Mouse (Mus musculus) mouse trophoblast stem cell (cell line): ENCODE results near the gene Zfp292.

Source experiments
- in situ Hi-C, 2 experiments: fragments of 300-500 bp; cut with MseI, MboI; formaldehyde crosslinking; loops; 2 replicates in 1 of 2; 3 replicates in 1 of 2; pipeline ENCODE4 v1.15.1; 2025

Zfp292 gene

DNA sequence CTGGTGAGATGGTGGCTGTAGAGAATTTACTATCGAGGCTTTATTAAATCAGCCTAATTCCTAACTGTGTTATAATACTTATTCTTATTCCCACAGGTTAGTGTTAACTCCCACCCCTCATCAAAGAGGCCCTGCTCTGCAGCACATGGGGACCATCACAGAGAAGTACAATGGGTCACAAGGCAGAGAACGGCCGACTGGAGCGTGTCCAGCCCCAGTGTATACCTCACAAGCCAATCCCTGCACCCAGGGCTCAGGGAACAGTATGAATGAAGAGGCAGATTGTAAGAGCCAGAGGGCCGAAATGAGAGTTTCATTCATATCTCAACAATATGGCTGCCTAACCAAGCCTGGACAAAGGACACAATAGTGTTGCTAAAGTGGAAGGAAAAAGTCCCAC is 86.5 kb downstream of the Zfp292 start:
- in situ Hi-C loops: no loop called here

DNA sequence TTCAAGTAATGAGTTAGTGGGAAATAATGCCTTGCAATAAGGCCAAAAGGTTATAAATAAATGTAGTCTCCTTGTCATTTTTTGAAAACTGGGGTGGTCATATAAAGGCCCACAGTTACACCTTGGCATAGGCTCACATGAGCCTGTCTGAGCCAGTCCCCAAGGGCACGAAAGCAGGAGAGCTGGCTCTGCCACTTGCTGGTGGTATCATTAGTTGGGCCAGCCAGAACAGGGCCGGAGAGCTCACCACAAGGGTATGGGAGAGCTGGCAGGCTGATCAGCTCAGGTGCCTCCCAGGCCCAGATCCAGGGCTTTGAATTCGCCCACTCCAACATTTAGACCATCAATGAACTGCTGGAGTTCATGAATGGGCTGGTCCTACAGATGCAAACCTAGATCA is 96.3 kb downstream of the Zfp292 start:
- in situ Hi-C loops: no loop called here

DNA sequence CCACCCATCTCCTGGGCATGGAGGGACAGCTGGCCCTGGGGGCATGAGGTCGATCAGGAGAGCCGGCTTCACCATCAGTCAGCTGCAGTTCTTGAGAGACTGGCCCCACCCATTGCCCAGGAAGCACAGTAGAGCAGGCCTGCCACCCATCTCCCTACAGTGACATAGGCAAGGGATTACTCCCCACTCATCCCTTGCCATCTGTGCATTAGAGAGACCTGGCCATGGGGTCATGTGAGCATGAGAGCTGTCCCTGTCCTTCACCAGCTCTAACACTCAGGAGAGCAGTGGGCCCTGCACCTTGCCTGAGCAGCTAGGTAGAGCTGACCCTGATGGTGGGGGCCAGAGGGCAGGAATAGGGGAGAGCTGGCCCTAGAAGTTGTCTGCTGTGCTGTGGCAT is 97.1 kb downstream of the Zfp292 start:
- in situ Hi-C loops: no loop called here

DNA sequence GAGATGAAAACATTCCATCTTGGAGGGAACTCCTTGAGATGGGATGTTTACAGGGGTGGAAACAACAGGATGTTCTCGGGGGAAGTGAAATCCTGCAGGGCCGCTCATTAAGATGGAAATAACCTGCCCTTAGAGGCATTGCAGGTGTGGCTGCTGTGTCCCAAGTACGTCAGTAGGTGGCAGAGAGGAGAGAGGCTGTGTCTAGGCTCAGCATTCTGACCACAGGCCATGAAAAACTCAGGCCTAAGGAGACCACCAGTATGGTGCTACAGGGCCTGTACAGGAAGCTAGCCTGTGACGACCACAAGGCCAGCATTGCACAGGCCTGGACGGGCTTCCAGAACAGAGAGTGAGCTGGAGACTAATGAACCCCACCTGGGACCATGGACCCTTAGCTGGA is 97.9 kb downstream of the Zfp292 start:
- in situ Hi-C loops: no loop called here

DNA sequence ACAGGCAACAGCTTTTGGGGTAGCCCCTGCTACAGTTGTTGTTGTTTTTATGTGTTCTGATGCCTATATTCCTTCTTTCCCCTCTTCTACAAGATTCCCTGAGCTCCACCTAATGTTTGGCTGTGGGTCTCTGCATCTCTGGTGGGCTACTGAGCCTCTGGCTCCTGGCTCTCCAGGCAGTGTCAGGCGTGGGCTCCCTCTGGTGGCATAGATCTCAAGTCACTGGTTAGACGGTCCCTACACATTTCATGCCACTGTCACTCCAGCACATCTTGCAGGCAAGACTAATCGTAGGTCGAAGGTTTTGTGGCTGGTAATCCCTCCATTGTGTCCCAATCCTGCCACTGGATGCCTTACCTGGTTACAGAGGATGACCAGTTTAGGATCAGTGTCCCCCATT is 100.0 kb downstream of the Zfp292 start:
- in situ Hi-C loops: no loop called here

DNA sequence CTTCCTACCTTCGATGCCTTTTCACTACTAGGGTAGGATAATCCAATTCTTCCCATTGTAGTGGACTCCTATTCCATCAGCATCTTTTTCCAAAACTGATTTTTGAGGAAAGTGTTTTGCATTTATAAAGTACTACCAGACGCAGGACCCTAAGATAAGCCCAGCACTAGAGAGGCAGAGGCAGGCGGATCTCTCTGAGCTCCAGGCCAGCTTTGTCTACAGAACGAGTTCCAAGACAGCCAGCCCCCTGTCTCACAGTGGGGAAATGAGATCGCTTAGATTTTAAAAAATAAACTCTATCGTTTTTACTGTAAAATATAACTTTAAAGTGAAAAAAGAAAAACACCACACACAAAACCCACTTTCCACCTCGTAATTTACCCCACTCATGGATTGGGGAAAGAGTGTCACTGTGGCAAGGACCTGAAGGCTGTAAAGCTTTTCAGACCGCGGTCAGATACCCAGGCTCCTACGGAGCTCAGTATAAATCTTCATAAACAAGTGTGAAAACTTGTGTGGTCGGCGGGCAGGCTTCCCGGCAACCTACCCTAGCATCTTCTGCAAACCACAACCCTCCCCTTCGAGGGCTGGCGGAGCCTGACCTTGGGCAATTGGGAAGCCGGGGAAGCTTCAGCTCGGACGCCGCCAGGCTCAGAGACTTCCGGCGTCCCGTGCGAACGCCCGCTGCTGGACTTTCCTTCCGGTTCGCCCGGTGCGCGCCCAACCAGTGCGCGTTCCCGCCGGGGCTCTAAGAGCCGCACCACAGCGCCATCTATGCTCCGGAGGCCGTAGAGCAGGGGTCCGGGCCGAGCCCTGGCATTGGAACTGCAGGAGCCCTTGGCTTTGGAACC is 104.9 kb downstream of the Zfp292 start, which contains the start of gene Smim8:
TSS of gene Smim8 (minus strand) at position 747 of the 851 bp plus-strand sequence.
- in situ Hi-C loops: no loop called here

DNA sequence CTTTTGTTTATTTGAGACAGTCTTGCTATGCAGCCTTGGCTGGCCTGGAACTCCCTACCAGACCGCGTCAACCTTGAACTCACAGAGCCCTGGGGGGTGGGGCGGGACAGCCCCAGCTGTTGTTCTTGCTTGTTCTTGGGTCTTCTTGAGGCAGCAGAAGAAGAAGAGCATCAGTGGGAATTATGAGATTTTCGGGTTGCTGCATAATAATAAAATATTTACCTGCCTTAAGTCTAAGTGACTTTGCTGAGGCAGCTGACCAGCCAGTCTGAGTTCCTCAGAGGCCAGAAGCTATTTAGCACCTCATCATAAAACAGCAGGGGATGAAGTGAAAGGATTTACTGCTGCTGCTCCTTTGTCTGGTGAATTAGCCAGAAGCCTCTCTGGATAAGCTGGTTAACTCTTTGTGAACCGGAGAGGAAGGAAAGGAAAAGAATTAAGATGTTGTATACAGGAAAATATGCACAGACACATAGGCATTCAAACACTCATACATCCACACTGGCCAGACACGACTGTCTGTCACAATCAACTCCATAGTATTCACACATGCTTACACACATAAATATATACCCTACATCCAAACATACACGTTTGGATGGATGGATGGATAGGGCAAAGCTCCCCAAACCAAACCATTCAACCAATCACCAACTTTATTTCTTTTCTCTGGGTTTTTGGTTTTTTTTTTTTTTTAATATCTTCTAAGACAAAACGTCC is 110.9 kb downstream of the Zfp292 start:
- in situ Hi-C loops: no loop called here

DNA sequence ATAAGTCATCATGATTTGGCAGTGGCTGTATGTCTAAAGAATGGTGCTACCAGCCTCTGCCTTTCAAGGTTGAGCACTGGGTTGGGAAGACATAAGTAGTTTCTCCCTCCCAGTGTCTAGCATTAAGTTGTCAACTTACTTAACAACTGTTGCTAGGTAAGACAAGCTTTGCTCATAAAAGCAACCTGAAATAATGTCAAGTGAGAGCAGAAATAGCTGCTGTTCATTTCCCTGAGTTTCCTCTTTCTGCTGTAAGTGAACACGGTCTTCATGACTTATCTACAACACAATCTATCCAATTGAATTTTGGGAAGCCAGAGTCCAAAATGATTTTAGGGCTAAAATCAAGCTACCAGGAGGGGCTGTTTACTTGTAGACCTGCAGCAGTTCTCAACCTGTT is 126.6 kb downstream of the Zfp292 start, which contains the start of gene Gm136:
TSS of gene Gm136 (minus strand) at position 101 of the 400 bp plus-strand sequence.
- in situ Hi-C loops: no loop called here
